8 mouse cellular contexts compared by ENCODE assay signal in the genomic region with DNA sequence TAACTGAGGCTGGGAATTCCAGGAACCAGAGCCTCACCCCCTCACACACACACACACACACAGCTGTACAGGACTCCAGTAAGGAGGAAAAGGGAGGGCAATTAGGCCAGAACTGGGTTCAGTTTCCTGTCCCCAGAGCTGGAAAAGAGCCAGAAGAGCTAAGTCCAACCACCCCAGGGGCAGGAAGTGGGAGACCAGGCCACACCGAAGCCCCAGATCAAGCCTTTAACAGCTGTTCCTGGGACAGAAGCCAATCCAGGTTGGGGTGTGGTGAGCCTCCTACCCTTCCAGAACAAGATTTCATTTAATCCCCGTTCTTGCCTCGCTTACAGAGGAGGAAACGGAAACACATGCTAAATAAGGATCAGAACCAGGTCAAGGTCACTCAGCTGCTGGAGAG. TPM values are rescaled to one million over a fixed set of nuclear protein-coding genes. Genes with fewer than 3 reads are reported as not detected.
DNase-seq lines count a peak whose midpoint lies in the region; ATAC-seq and TF ChIP-seq lines count a peak whose summit lies in the region.

No protein-coding gene starts in this region.

- intact Hi-C loops in left cerebral cortex, postnatal 25 days (cut with DNase I): no loop called here

- no peak overlapping the region for H3K4me2 ChIP-seq in embryonic facial prominence, embryonic 15.5 days (replicated peaks)
- H3K4me2 ChIP-seq in liver, embryonic 15.5 days: no peak overlapping the region

- peak; percentile 63; the same call in 1 of the 2 replicates for ATAC-seq in embryonic facial prominence, embryonic 15.5 days (ENCODE audit: insufficient number of reproducible peaks, low FRiP score, low TSS enrichment, low read depth)
- peak; percentile 68; the same call in 1 of the 2 replicates for ATAC-seq in liver, embryonic 15.5 days (ENCODE audit: insufficient read depth)
- no peak for ATAC-seq in erythroblast, adult 5-6 weeks (replicated peaks; ENCODE audit: low FRiP score, poor library complexity, severe bottlenecking)

- no peak overlapping the region for H3K9ac ChIP-seq in embryonic facial prominence, embryonic 15.5 days
- no peak overlapping the region for H3K9ac ChIP-seq in liver, embryonic 15.5 days

- H3K4me3 ChIP-seq in embryonic facial prominence, embryonic 15.5 days (replicated peaks): no peak overlapping the region
- no peak overlapping the region for H3K4me3 ChIP-seq in kidney, adult 2 months (ENCODE audit: insufficient read depth, low read depth, low read length)
- H3K4me3 ChIP-seq in liver, embryonic 15.5 days (replicated peaks): no peak overlapping the region

- H3K27me3 ChIP-seq in embryonic facial prominence, embryonic 15.5 days: no peaks in the 10 kb centered on the region
- no peaks in the 10 kb centered on the region for H3K27me3 ChIP-seq in kidney, adult 2 months (replicated peaks; ENCODE audit: control insufficient read depth, insufficient read depth, low read length)
- no peaks in the 10 kb centered on the region; the same call in 1 of the 2 replicates for H3K27me3 ChIP-seq in liver, embryonic 15.5 days

- no peaks in the 10 kb centered on the region for H3K36me3 ChIP-seq in embryonic facial prominence, embryonic 15.5 days
- no peaks in the 10 kb centered on the region for H3K36me3 ChIP-seq in kidney, adult 2 months (ENCODE audit: control insufficient read depth, insufficient read depth, low read length)
- no peaks in the 10 kb centered on the region for H3K36me3 ChIP-seq in liver, embryonic 15.5 days (replicated peaks)

- no peaks in the 10 kb centered on the region for H3K9me3 ChIP-seq in embryonic facial prominence, embryonic 15.5 days (replicated peaks)
- H3K9me3 ChIP-seq in liver, embryonic 15.5 days (replicated peaks): no peaks in the 10 kb centered on the region

- WGBS in embryonic facial prominence, embryonic 15.5 days: 29% methylated on average over 4 of the region's 4 CpGs
- WGBS in kidney, adult 2 months: 8% methylated on average over 4 of the region's 4 CpGs
- WGBS in liver, embryonic 15.5 days (ENCODE audit: insufficient replicate concordance): 35% methylated on average over 4 of the region's 4 CpGs

- H3K27ac ChIP-seq in embryonic facial prominence, embryonic 15.5 days (replicated peaks): no peak overlapping the region; the same call in 1 of the 2 replicates
- H3K27ac ChIP-seq in kidney, adult 2 months (ENCODE audit: insufficient read depth, low read depth, low read length): no peak overlapping the region
- H3K27ac ChIP-seq in liver, embryonic 15.5 days (replicated peaks): 0 out of 2 replicates have a peak overlapping the region, but pooled peaks have one; percentile 2

- no peak for TF ChIP-seq CTCF in kidney, adult 2 months (conservative IDR thresholded peaks at IDR 0.05; ENCODE audit: insufficient read depth, insufficient read length, low read depth, low read length)

- peaks cover 16% of the 10 kb centered on the region for H3K4me1 ChIP-seq in embryonic facial prominence, embryonic 15.5 days
- peaks cover 8% of the 10 kb centered on the region for H3K4me1 ChIP-seq in kidney, adult 2 months (ENCODE audit: control insufficient read depth, insufficient read depth, low read length)
- H3K4me1 ChIP-seq in liver, embryonic 15.5 days (replicated peaks): peaks cover 12% of the 10 kb centered on the region

- TF ChIP-seq POLR2A in kidney, adult 2 months (IDR thresholded peaks at IDR 0.05; ENCODE audit: low read depth, low read length): no peak

- DNase-seq in ES-CJ7 (ENCODE audit: low read depth, low spot score): peak; percentile 86
- peak; percentile 91 for DNase-seq in kidney, adult 2 months
- DNase-seq in cerebellum, adult 9-11 months: no peak
- no peak for DNase-seq in left cerebral cortex, postnatal 25 days (ENCODE audit: low spot score in 2 of 2)
- DNase-seq in layer of hippocampus, postnatal 10 days (ENCODE audit: low spot score in 2 of 2): no peak

RNA-seq across cellular contexts. Expression of a gene that starts 58.1 kb away (rescaled TPM):
- 6.3 and 6.8 TPM in 2 replicates for polyA plus RNA-seq in embryonic facial prominence, embryonic 15.5 days (2015; fragmentation: Nextera tagmentation; extraction: Ambion mirVana)
- polyA plus RNA-seq in kidney, adult 2 months (2012; rRNA removed): 2.3 and 2.8 TPM in 2 replicates
- polyA plus RNA-seq in liver, embryonic 15.5 days (2015; fragmentation: Nextera tagmentation; extraction: Ambion mirVana): 12.1 and 12.5 TPM in 2 replicates
- total RNA-seq in erythroblast, adult 5-6 weeks (2015; ENCODE audit: low replicate concordance): 103 and 107 TPM in 2 replicates
- 216 and 235 TPM in 2 replicates for total RNA-seq in erythroblast, adult 5-6 weeks (2017; ENCODE audit: low replicate concordance)
- total RNA-seq in left cerebral cortex, postnatal 25 days (2021): 10 to 100 TPM; 38.7 to 39.9 TPM
- total RNA-seq in layer of hippocampus, postnatal 10 days (2021): 10 to 100 TPM; 17.4 to 17.5 TPM

Comparison
In these comparisons a context has a peak if more than half of its experiments do, and no peak if none do; other contexts are left out.
1. DNase-seq: peak in ES-CJ7 (single experiment) and kidney, adult 2 months (single experiment); none in cerebellum, adult 9-11 months (single experiment), left cerebral cortex, postnatal 25 days (0 of 2) and layer of hippocampus, postnatal 10 days (0 of 2).